Mouse (Mus musculus) embryonic facial prominence, embryonic 12.5 days (tissue): ENCODE results near the gene Irgc1. TPM values are rescaled to one million over a fixed set of nuclear protein-coding genes. Genes with fewer than 3 reads are reported as not detected.
"Not testable (repeated sequence)": the region's sequence is repeated elsewhere in the genome, so short reads cannot be mapped to it uniquely, and the experiment has no call there.

ENCODE experiments used
- ATAC-seq: fragments of 200-750 bp; cut with Nextera tagmentation; 2 replicates; pipeline ENCODE4 v1.8.0; 2017; ENCODE audit not compliant: insufficient number of reproducible peaks, insufficient read depth, low FRiP score, low TSS enrichment
- H3K27ac ChIP-seq: fragments of 300-500 bp; sonication (generic); 2 replicates; pipeline ENCODE4 v1.5.1; 2016; ENCODE audit warnings: mild to moderate bottlenecking
- H3K27me3 ChIP-seq: fragments of 300-500 bp; sonication (generic); 2 replicates; pipeline ENCODE4 v1.6.1; 2016; ENCODE audit warnings: mild to moderate bottlenecking, moderate library complexity
- H3K36me3 ChIP-seq: fragments of 300-500 bp; sonication (generic); 2 replicates; pipeline ENCODE4 v1.6.1; 2016; ENCODE audit warnings: mild to moderate bottlenecking
- H3K4me1 ChIP-seq: fragments of 300-500 bp; sonication (generic); 2 replicates; pipeline ENCODE4 v1.6.1; 2016
- H3K4me2 ChIP-seq: fragments of 300-500 bp; sonication (generic); replicated peaks from 2 replicates; pipeline ENCODE4 v1.6.1; 2016; ENCODE audit warnings: mild to moderate bottlenecking, moderate library complexity
- H3K4me3 ChIP-seq: fragments of 300-500 bp; sonication (generic); 2 replicates; pipeline ENCODE4 v1.5.1; 2016; ENCODE audit warnings: mild to moderate bottlenecking
- H3K9ac ChIP-seq: fragments of 300-500 bp; sonication (generic); 2 replicates; pipeline ENCODE4 v1.6.1; 2016; ENCODE audit warnings: mild to moderate bottlenecking, moderate library complexity
- H3K9me3 ChIP-seq: fragments of 300-500 bp; sonication (generic); 2 replicates; pipeline ENCODE4 v1.6.1; 2016; ENCODE audit warnings: mild to moderate bottlenecking, moderate library complexity
- WGBS: fragments of 180-500 bp; shearing (Covaris S2); methylation state at CpG from one replicate; pipeline ENCODE4 v1.1.7; 2016; 5-methylcytosine and 5-hydroxymethylcytosine counted together
- polyA plus RNA-seq: library from polyadenylated mRNA; unstranded; fragments of >200 nt; fragmentation: Nextera tagmentation; extraction: Ambion mirVana; gene quantifications from 2 replicates; pipeline ENCODE4 v1.2.1, GENCODE M21; 2016

Gene Irgc1
- polyA plus RNA-seq, 1 experiment from 2014 or later: not detected

DNA sequence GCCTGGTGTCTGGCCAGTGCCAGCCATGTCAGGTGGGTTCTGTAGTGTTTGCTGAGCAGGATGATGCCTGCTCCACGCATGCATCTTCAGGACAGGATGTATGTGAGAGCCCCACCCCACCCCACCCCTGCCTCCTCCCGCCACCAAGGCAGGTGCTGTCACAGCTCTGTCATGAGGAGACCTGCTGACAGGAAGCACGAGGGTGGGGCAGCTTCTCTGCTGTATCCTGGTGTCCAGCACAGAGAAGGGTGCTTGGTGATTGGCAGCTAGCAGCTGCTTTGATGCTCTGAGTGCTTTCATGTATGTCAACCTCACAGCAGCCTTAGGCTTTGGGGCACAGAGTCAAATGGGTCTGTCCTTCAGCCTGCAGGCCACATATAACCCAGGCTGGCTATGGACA is 38.5 kb downstream of the Irgc1 start:
- no peak for ATAC-seq

DNA sequence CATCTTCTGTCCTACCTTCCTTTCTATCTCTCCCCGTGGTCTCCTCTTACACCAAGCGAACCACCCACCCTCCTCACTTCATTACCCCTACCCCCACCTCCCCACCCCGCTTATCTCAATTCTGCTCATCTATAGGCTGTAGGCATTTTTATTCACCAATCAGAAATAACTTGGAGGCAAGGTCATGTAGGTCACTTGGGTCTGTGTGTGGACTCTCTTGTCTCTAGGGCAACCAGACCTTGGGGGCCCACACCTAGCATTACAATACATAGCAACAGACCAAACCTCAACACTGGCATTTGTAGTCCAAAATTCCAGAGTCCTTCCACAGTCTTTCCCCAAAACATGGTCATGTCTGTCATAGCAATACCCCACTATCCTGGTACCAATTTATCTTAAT is 41.3 kb downstream of the Irgc1 start:
- 89% methylated on average over 3 of the region's 3 CpGs for WGBS

More for the DNA sequence above, 38.5 kb downstream of the Irgc1 start:
- WGBS: 80% methylated on average over 3 of the region's 3 CpGs
- Histone ChIP-seq H3K9me3 (no peaks in the 10 kb centered on the region), H3K27me3 (no peaks in the 10 kb centered on the region), H3K4me3 (no peak overlapping the region), H3K4me1 (no peaks in the 10 kb centered on the region), H3K9ac (no peak overlapping the region), H3K4me2 (no peak overlapping the region), H3K27ac (no peak overlapping the region), H3K36me3 (peaks cover 22% of the 10 kb centered on the region)

DNA sequence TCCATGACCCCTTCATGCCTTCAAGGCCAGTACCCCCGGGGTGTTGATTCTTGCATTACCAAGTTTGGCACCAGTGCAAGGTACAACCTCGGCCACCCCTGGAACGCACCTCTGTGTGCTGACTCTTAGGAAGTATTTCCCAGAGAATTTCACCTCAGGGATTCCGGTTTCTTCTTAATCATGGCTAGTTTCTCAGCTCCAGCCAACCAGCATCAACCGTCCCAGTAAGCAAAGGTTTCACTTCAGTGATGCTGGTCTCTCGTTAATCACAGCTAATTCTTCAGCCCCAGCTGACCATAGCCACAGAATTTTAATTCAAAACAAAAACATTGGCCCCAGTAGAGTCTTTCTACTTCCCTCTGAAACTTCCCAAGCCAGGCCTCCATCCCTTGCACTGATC is 42.0 kb downstream of the Irgc1 start:
- Histone ChIP-seq H3K4me3 (no peak overlapping the region), H3K27ac (no peak overlapping the region), H3K9me3 (no peaks in the 10 kb centered on the region), H3K4me1 (no peaks in the 10 kb centered on the region), H3K36me3 (peaks cover 24% of the 10 kb centered on the region), H3K4me2 (no peak overlapping the region), H3K9ac (no peak overlapping the region), H3K27me3 (no peaks in the 10 kb centered on the region)
- 91% methylated on average over 6 of the region's 6 CpGs for WGBS
- ATAC-seq: no peak

More for the DNA sequence above, 41.3 kb downstream of the Irgc1 start:
- no peak for ATAC-seq
- no peak overlapping the region for H3K4me3 ChIP-seq
- no peak overlapping the region for H3K9ac ChIP-seq
- no peak overlapping the region for H3K4me2 ChIP-seq
- H3K27ac ChIP-seq: no peak overlapping the region
- no peaks in the 10 kb centered on the region for H3K9me3 ChIP-seq
- no peaks in the 10 kb centered on the region for H3K4me1 ChIP-seq
- H3K36me3 ChIP-seq: peaks cover 17% of the 10 kb centered on the region
- H3K27me3 ChIP-seq: no peaks in the 10 kb centered on the region

DNA sequence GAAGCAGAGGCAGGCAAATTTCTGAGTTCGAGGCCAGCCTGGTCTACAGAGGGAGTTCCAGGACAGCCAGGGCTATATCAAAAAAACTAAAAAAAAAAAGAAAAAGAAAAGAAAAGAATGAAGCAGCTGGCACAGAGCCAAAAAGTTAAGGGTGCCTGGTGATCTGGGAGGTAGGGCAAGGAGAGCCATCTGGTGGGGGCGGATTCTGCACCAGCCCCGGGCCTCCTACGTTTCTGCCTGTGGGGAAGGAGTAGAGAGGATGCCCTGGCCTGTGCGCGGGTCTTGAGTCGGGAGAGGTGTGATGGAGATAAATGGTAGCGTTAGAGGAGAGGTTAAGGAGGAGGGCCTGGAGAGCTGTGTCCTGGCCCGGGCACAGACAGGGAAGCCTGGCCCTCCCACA is 43.9 kb downstream of the Irgc1 start:
- no peak overlapping the region for H3K4me3 ChIP-seq
- H3K9ac ChIP-seq: no peak overlapping the region
- 97% methylated on average over 9 of the region's 9 CpGs for WGBS
- no peak for ATAC-seq
- no peaks in the 10 kb centered on the region for H3K27me3 ChIP-seq
- H3K4me2 ChIP-seq: no peak overlapping the region
- no peaks in the 10 kb centered on the region for H3K9me3 ChIP-seq
- peaks cover 35% of the 10 kb centered on the region for H3K36me3 ChIP-seq
- H3K4me1 ChIP-seq: no peaks in the 10 kb centered on the region
- H3K27ac ChIP-seq: no peak overlapping the region

DNA sequence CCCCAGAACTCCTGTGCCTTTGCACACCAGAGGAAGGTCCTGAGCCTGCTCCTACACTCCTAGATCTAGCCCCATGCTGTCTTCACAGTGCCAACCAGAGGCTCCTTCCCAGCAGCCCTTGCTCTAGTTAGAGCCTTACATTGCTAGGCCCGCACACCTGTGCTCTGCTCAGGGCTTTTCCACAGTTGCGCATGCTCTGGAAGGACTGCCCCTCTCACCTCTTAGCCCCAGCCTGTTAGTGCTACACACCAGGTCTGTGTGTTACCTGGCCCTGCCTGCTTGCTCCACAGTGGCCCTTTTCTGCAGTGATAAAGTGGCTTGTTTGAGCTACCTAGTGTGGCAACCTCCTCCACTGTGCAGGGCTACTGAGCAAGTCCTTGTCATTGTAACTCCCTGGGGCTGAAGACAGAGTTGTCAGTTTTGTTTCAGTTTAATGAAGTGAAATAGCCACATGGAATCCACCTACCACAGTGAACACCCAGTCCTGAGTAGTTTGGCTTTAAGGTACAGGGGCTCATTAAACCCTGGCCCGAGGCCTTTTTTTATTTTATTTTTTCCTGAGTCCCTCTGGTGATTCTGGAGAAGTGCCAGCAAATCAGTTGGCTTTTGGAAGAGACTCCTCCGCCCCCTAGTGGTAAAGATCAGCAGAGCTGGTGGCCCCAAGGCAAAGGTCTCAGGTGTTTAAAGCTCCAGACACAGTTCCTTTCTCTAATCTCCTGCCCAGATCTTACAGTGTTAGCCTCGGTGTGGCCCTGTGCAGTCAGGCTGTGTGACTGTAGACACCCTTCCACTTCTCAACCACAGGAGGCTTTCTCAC is 45.4 kb downstream of the Irgc1 start:
- WGBS: 49% methylated on average over 5 of the region's 5 CpGs
- no peak overlapping the region for H3K4me2 ChIP-seq
- H3K4me3 ChIP-seq: no peak overlapping the region
- H3K4me1 ChIP-seq: no peaks in the 10 kb centered on the region
- ATAC-seq: peak; percentile 24; the same call in 1 of the 2 replicates
- no peaks in the 10 kb centered on the region for H3K27me3 ChIP-seq
- no peak overlapping the region for H3K9ac ChIP-seq
- no peak overlapping the region for H3K27ac ChIP-seq
- H3K9me3 ChIP-seq: 0 out of 2 replicates have a peak, but pooled peaks cover 3% of the 10 kb centered on the region
- peaks cover 33% of the 10 kb centered on the region for H3K36me3 ChIP-seq

DNA sequence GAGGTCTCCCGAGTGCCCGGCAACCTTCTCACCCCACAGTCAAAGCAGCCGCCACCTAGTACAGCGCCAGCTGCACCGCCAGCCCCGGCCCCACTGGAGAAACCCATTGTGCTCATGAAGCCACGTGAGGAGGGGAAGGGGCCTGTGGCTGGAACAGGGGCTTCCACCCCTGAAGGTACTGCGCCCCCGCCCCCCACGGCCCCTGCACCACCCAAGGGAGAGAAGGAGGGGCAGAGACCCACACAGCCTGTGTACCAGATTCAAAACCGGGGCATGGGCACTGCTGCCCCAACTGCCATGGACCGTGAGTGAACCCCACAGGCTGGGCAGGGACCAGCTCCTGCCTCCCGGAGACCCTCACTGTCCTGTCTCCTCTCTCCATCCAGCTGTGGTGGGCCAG is 46.4 kb downstream of the Irgc1 start:
- no peaks in the 10 kb centered on the region for H3K27me3 ChIP-seq
- H3K27ac ChIP-seq: no peak overlapping the region
- no peaks in the 10 kb centered on the region for H3K4me1 ChIP-seq
- H3K36me3 ChIP-seq: peaks cover 33% of the 10 kb centered on the region
- H3K9ac ChIP-seq: no peak overlapping the region
- 94% methylated on average over 13 of the region's 13 CpGs for WGBS
- no peak overlapping the region for H3K4me3 ChIP-seq
- no peak for ATAC-seq
- 0 out of 2 replicates have a peak, but pooled peaks cover 3% of the 10 kb centered on the region for H3K9me3 ChIP-seq
- no peak overlapping the region for H3K4me2 ChIP-seq

DNA sequence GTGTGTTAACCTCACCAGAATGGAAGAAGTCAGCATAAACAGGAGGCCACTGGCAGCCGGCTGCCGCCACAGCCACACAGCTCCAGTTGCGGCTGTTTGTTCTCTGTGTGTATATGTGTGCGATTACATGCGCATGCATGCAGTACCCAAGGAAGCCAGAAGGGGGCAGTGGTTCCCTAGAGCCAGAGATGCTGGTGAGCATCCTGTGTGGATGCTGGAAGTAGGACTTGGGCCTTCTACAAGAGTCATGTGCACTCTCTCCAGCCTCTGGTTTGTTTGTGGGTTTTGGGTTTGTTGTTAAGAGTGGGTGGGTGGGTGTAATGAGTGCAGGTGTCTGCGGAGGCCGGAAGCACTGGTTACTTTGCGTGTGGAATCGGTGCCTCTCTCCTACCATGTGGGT is 49.2 kb downstream of the Irgc1 start:
- no peak overlapping the region for H3K27ac ChIP-seq
- no peaks in the 10 kb centered on the region for H3K4me1 ChIP-seq
- no peak overlapping the region for H3K4me2 ChIP-seq
- no peak overlapping the region for H3K4me3 ChIP-seq
- 98% methylated on average over 9 of the region's 9 CpGs for WGBS
- 0 out of 2 replicates have a peak, but pooled peaks cover 3% of the 10 kb centered on the region for H3K9me3 ChIP-seq
- no peak for ATAC-seq
- H3K36me3 ChIP-seq: peaks cover 33% of the 10 kb centered on the region
- H3K9ac ChIP-seq: no peak overlapping the region
- H3K27me3 ChIP-seq: no peaks in the 10 kb centered on the region

DNA sequence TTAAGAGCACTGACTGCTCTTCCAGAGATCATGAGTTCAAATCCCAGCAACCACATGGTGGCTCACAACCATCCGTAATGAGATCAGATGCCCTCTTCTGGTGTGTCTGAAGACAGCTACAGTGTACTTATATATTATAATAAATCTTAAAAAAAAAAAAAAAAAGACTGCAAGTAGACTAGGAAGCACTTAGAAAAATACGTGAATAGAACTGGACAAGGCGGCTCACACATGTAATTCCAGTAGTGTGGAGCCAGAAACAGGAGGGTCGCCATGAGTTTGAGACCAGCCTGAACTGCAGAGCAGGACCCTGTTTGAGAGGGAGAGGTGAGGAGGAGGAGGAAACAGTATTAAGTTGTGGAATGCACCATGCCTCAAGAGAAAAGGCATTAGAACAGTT is 51.6 kb downstream of the Irgc1 start:
- H3K27ac ChIP-seq, H3K9ac ChIP-seq, H3K9me3 ChIP-seq, ATAC-seq, H3K4me1 ChIP-seq, H3K27me3 ChIP-seq: not testable (repeated sequence)
- WGBS: 95% methylated on average over 4 of the region's 4 CpGs
- peak overlapping the region; percentile 55 for H3K4me2 ChIP-seq
- H3K4me3 ChIP-seq: peak overlapping the region; percentile 59; the same call in 1 of the 2 replicates
- peaks cover 20% of the 10 kb centered on the region; the same call in 1 of the 2 replicates for H3K36me3 ChIP-seq

DNA sequence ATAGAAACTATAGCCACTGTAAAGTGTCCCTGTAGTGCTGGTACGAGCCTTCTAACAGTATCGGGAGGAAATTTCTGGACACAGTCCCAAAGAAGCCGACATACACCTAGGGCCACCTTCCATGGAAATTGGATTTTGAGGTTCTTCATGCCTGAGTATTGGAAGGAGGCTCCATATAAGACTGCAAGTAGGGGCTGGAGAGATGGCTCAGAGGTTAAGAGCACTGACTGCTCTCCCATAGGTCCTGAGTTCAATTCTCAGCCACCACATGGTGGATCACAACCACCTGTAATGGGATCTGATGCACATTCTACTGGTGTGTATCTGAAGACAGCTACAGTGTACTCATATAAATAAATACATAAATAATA is 52.0 kb downstream of the Irgc1 start:
- H3K9ac ChIP-seq: peak overlapping the region; percentile 52
- H3K4me1 ChIP-seq: no peaks in the 10 kb centered on the region; the same call in 1 of the 2 replicates
- 0 out of 2 replicates have a peak, but pooled peaks have one; percentile 1 for ATAC-seq
- H3K4me3 ChIP-seq: peak overlapping the region; percentile 59
- H3K27me3 ChIP-seq: no peaks in the 10 kb centered on the region
- H3K9me3 ChIP-seq: 0 out of 2 replicates have a peak, but pooled peaks cover 3% of the 10 kb centered on the region
- peaks cover 16% of the 10 kb centered on the region; the same call in 1 of the 2 replicates for H3K36me3 ChIP-seq
- 14% methylated on average over 3 of the region's 3 CpGs for WGBS
- peak overlapping the region; percentile 97 for H3K27ac ChIP-seq
- H3K4me2 ChIP-seq: peak overlapping the region; percentile 55

DNA sequence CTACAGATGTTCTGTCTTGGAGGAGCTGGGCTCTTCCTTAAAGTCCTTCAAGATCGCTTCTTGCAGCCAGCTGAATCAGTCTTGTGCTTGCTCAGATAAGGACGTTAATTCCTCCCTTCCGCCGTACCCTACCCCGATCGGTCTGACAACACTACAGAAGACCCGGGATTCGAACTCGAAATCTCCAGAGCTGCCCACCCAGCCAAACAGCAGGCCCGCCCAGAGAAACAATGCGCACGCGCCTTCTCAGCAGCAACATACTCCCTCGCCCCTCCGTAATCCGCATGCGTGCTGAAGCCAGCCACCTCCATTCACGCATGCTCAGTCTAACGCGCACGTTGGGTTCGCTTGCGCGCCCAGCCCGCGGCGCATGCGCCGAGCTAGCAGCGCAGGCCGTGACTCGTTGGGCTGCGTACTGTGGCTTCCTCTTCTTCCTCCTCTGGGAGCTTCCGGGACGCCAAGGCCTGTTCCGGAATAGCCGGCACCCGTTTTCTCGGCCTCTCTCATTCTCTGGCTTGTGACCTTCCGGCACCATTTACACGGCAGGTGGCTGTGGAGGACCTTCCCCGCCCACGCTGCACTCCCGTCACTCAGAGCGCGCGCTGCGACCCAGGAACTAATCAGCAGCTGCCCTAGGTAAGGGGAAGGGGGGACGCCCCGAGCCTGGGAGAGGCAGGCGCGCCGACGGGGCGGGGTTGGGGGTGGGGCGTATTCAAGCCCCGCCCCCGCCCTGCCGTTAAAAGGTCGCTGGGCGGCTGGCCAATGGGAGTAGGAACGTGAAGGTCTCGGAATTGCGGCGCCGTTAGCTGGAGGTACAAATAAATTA is 52.6 kb downstream of the Irgc1 start, which contains the start of gene Smg9:
Smg9 (plus strand) TSS at position 364 of the 826 bp plus-strand sequence.
- Histone ChIP-seq H3K4me1 (peaks cover 4% of the 10 kb centered on the region; the same call in 1 of the 2 replicates), H3K27me3 (no peaks in the 10 kb centered on the region), H3K27ac (peak within 1 kb of the TSS; percentile 97), H3K4me2 (peak within 1 kb of the TSS; percentile 55), H3K9ac (peak within 1 kb of the TSS; percentile 52), H3K36me3 (peaks cover 10% of the 10 kb centered on the region; the same call in 1 of the 2 replicates), H3K4me3 (peak within 1 kb of the TSS; percentile 59), H3K9me3 (0 out of 2 replicates have a peak, but pooled peaks cover 3% of the 10 kb centered on the region)
- ATAC-seq: peak; percentile 95
- WGBS: 3% methylated on average over 66 of the region's 66 CpGs

DNA sequence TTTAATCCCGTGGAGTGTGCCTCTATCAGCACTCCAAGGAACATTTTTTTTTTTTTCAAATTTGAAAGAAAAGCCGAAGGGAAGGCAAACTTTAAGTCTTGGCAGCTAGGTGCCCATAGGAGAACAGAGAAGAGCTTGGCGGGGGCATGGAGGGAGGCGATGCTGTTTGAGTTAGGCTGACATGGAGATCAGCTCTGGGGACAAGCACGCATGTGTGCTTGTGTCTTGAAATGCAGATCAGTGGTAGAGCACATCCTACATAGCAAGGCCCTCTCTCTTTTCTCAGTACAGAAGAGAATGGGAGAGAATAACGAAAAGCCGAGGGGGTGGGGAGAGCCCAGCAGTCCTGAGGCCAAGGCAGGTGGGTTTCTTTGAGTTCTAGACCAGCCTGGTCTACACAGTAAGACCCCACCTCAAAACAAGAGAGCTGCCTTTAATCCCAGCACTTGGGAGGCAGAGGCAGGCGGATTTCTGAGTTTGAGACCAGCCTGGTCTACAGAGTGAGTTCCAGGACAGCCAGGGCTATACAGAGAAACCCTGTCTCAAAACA is 53.7 kb downstream of the Irgc1 start:
- Histone ChIP-seq H3K27me3 (no peaks in the 10 kb centered on the region), H3K27ac (no peak overlapping the region), H3K9ac (no peak overlapping the region), H3K4me2 (no peak overlapping the region), H3K9me3 (0 out of 2 replicates have a peak, but pooled peaks cover 3% of the 10 kb centered on the region), H3K4me3 (no peak overlapping the region), H3K4me1 (peaks cover 4% of the 10 kb centered on the region; the same call in 1 of the 2 replicates), H3K36me3 (0 out of 2 replicates have a peak, but pooled peaks cover 5% of the 10 kb centered on the region)
- ATAC-seq: no peak
- WGBS: 92% methylated on average over 8 of the region's 8 CpGs
